Mouse (Mus musculus) embryonic stem cell, embryonic (primary cell): Measurements from ENCODE around the gene Dgat2.

ENCODE experiments used
- CTCF ChIA-PET, 4 experiments: fragments of 300-600 bp in 2 of 4; fragments of 350-600 bp in 2 of 4; sonication (Branson Sonifier 250); formaldehyde crosslinking; loops; one replicate each; lab custom pipeline; 2022; ENCODE audit warnings: inconsistent platforms in 2 of 4; lab: Charles Lee
- POLR2A ChIA-PET, 4 experiments: fragments of 300-600 bp in 2 of 4; fragments of 350-600 bp in 2 of 4; sonication (Branson Sonifier 250); formaldehyde crosslinking; loops; one replicate each; lab custom pipeline; 2022; ENCODE audit warnings: antibody characterized with exemption in 4 of 4, inconsistent platforms in 1 of 4; lab: Charles Lee

The Dgat2 gene

DNA sequence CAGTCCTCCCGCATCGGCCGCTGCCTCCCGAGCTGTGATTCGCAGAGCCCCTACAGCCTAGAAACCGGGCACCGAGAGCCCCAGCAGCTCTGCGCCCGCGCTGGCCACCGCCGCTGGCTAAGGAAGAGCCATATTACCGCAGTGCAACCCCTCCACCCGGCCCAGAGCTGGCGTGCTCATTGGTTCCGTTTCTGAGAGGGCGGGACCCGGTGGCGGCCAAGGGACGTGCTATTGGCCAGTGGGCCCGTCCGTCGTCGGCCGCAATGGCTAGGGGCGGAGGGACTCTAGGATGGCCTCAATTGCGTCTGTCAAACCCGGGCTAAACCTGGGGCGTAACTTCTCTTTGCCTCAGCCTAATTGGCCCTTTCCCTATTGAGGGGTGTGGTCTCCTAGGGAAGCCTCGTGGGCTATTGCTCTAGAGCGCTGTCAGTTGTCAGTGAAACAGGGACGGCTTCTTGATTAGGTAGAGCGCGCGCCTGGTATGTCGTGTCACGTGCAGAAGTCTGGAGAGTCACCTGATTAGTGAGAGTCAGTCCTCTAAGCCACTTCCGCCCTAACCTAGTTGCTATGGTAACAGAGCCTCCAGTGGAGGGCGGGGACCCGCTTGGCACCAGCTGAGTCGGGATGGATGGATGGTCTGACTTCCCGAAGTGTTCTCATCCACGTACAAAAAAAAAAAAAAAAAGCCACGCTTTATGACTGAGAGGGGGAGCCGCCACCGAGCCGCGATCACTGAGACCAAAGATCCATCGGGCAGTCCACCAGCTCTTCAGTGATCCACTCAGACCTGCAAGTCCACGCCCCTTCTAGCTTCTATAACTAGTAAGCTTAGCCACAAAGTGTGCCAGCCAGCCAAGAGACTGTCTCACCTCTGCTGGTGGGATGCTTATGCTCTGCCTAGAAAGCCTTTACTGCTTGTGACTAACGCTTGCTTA is 41.3 kb downstream of the Dgat2 start, which contains the start of gene Uvrag:
Uvrag (minus strand) TSS at position 158 of the 935 bp plus-strand sequence.
- CTCF ChIA-PET, result interaction anchor here (0.6 to 4.7 kb wide), 20 partner anchors 9 to 1374 kb away, joined by 3 to 48 read pairs (median 4); partner anchors contain the start of gene Dgat2 (in 1 of the 4)

DNA sequence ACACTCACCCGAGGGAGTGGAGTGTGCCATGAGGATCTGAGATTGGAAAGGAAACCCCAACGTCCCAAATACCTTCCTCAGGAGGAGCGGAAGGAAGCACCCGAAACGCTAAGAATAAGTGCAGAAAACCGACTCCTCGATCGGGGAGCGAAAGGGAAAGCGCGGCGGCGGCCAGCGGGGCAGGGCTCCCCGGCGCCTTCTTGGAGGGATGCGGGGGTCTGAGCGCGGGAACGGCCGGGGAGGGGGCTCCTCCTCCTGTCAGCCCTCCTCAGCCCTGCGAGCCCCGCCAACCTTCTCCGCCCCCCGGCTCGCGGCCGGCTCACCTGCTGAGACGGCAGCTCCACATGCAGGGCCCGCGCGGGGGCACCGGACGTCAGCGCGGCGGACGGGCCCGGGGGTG is 42.0 kb downstream of the Dgat2 start:
- ChIA-PET CTCF (interaction anchor here (0.8 to 4.7 kb wide), 12 partner anchors 10 to 1504 kb away, joined by 3 to 48 read pairs (median 4); no protein-coding TSS in a partner anchor), POLR2A (interaction anchor here (0.5 to 4.5 kb wide), 25 partner anchors 8 to 437 kb away, joined by 3 to 36 read pairs (median 5); partner anchors contain the start of genes Dgat2 (in 2 of the 4), Gdpd5 (in 1 of the 4) and Thap12 (in 1 of the 4))

More for the DNA sequence above, 41.3 kb downstream of the Dgat2 start, which contains the start of gene Uvrag:
- POLR2A ChIA-PET, result interaction anchor here (0.5 to 4.5 kb wide), 47 partner anchors 9 to 1702 kb away, joined by 3 to 36 read pairs (median 4); partner anchors contain the start of genes Dgat2 (in 2 of the 4), Gdpd5 (in 1 of the 4) and Thap12 (in 1 of the 4)

DNA sequence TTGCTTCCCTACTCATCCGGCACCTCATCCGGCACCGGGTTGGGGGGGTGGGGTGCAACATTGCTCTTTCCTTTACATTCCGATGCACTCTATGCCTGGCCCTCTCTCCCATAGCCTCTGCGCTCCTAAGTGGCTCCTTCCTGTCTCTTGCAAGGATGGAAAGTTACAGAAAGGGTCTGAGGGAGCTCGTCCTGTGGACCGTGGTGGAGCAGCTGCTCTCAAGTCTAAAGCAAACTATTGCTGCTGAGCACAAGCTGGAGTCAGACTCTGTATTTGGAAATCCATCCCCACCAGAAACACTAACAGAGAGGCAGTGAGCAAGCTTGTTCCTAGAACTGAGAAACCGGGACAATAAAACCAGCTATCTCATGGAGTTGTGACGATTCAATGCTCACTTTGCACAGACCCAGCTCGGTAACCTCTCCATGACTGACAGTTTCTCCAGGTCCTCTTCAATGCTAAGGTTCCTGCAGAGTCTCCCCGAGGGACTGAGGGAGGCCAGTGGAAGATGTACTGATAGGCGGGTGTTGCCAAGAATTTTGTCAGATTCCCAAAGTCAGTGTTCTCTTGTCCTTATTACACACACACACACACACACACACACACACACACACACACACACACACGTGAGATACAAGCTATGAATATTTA is 42.6 kb downstream of the Dgat2 start:
- POLR2A ChIA-PET, result interaction anchor here in 3 of 4 experiments (0.5 to 4.5 kb wide), 17 partner anchors 8 to 437 kb away, joined by 3 to 36 read pairs (median 6); partner anchors contain the start of genes Dgat2 (in 2 of the 3) and Thap12 (in 1 of the 3)
- CTCF ChIA-PET, result interaction anchor here (0.8 to 4.7 kb wide), 10 partner anchors 10 to 1504 kb away, joined by 3 to 48 read pairs (median 4); no protein-coding TSS in a partner anchor

DNA sequence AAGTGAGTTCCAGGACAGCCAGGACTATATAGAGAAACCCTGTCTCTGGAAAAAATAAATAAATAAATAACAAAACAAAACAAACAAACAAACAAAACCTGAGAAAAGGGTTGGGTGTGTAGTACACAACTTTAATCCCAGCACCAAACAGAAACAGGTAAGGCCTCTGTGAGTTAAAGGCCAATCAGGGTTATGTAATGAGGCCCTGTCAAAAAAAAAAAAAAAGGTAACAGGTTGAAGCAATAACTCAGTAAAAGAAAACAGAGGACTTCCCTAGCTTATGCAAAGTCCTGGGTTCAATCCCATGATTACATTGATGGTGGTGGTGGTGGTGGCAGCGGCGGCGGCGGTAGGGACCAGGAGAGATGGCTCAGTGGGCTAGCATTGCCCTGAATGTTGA is 45.0 kb downstream of the Dgat2 start:
- ChIA-PET CTCF (interaction anchor here in 1 of 4 experiments (1.1 kb wide), 1 partner anchor 238 kb away, joined by 3 read pairs; no protein-coding TSS in a partner anchor), POLR2A (interaction anchor here in 2 of 4 experiments (0.9 to 1.4 kb wide), 5 partner anchors 9 to 18 kb away, joined by 3 to 5 read pairs (median 4); no protein-coding TSS in a partner anchor)

DNA sequence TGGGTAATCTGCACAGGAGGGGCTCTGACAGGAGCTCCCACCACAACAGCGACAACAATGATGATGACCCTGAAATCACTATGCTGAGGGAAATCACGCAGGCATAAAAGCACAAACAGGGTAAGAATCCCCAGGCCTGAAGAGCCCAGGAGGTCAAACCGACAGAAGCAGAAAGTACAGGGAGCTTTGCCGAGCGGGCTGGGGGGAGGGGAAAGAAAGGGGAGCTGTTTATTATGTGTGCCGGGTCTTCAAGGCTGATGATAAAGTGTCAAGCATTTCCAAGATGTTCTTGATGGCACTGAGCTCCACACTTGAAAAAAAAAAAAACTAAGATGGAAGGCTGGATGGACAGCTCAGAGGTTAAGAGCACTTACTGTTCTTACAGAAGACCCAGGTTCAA is 45.7 kb downstream of the Dgat2 start:
- ChIA-PET POLR2A (interaction anchor here in 2 of 4 experiments (0.6 to 1.8 kb wide), 6 partner anchors 8 to 527 kb away, joined by 3 to 6 read pairs (median 4); no protein-coding TSS in a partner anchor), CTCF (interaction anchor here in 3 of 4 experiments (0.6 to 1.1 kb wide), 3 partner anchors 16 to 238 kb away, joined by 3 read pairs; no protein-coding TSS in a partner anchor)

DNA sequence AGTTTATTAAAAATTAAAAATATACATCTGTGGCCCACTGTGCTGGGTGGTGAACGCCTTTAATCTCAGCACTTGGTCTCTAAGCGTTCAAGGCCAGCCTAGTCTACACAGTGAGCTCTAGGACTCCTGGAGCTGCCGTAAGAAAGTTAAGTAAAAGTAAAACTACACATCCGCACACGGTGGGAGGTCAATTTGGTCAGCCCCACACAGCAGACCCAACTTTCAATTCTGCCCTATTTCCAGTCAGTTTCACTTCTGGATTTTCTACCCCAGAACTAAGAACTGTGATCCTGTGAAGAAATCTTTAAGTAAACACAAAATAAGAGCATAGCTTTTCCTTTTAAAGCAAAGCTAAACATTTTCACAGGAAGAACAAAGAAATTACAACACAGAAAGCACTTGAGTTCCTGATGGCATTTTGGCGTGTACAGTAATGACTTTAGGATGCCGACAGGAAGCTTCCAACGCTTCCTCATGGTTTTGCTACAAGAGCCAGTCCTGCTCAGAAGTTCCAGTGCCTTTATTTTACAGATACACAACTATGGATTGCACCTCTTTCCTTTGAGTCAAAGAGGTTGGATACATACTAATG is 48.6 kb downstream of the Dgat2 start:
- ChIA-PET POLR2A (interaction anchor here in 1 of 4 experiments (0.6 kb wide), 1 partner anchor 133 kb away, joined by 7 read pairs; the partner anchor contains the start of gene Map6), CTCF (interaction anchor here in 2 of 4 experiments (1.2 to 1.3 kb wide), 2 partner anchors 18 to 26 kb away, joined by 3 to 4 read pairs; no protein-coding TSS in a partner anchor)

DNA sequence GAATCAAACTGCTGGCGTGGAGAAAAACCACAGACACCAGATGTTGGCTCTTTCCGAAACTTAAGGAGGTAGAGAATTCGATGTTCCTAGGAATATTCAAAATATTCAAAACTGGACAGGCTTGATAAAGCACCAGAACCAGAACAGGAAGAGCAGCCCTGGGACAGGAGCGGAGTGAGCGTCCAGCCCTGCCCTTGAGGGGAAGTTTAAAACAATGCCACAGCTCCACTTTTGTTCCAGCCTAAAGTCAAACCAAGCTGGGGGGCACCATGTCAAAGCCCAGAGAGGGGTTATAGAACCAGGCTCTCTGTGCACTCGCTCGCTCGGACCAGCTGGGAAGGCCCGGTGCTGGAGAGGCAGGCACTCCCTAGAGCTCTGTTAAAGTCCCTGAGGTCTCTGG is 49.9 kb downstream of the Dgat2 start:
- POLR2A ChIA-PET, result interaction anchor here in 1 of 4 experiments (1.0 kb wide), 1 partner anchor 9 kb away, joined by 5 read pairs; the partner anchor contains the start of gene Uvrag
- CTCF ChIA-PET, result interaction anchor here in 3 of 4 experiments (0.6 to 1.6 kb wide), 4 partner anchors 9 to 25 kb away, joined by 3 to 5 read pairs (median 4); no protein-coding TSS in a partner anchor

DNA sequence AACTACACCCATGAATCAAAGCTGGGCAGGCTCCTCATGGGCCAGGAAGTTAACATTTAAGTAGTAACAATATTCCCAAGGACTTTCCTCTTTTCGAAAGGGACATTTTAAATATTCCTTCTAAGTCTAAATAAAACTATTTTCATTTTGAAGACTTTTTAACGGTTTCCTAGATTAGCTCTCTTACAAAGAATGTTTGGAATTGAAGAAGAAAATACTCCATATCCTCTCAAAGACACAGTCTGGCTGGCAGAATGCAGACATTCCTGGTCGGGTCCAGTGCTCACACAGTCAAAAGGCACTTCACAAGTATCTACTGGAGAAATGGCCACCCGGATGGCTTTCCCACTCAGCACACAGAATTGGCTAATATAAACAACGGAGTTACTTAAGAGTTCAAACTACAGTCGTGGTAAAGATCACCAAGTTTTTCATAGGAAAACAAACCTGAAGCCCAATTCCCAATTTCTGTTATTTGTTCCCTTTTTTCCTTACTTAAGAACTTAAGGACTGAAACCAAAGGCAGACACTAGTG is 50.6 kb downstream of the Dgat2 start:
- CTCF ChIA-PET, result interaction anchor here in 1 of 4 experiments (1.6 kb wide), 1 partner anchor 20 kb away, joined by 5 read pairs; no protein-coding TSS in a partner anchor
- POLR2A ChIA-PET, result interaction anchor here in 2 of 4 experiments (0.7 to 5.1 kb wide), 2 partner anchors 9 kb away, joined by 3 to 36 read pairs; partner anchors contain the start of gene Uvrag (in 2 of the 2)

DNA sequence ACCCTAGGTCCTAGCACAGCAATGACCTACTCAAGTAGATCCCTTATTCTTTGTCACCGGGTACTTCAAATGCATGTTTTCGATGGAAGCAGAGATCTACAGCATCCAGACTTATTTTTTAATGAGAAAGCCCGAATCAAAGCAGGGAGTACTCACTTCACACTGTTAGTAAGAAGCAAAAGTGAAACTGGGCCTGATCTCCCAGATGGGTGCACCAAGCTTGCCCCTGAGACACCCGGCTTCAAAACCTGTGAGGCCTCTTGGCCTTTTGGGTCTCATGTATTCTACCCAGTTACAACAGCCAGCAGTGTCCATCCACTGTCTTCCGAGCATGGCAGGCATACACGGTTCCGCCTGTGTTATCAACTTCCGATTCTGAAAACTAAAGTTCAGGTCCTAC is 53.6 kb downstream of the Dgat2 start:
- ChIA-PET CTCF (interaction anchor here in 3 of 4 experiments (0.6 to 2.3 kb wide), 5 partner anchors 11 to 605 kb away, joined by 3 to 14 read pairs (median 4); no protein-coding TSS in a partner anchor), POLR2A (interaction anchor here in 3 of 4 experiments (0.6 to 5.1 kb wide), 11 partner anchors 8 to 472 kb away, joined by 3 to 36 read pairs (median 5); partner anchors contain the start of genes Uvrag (in 2 of the 3) and Emsy (in 1 of the 3))

DNA sequence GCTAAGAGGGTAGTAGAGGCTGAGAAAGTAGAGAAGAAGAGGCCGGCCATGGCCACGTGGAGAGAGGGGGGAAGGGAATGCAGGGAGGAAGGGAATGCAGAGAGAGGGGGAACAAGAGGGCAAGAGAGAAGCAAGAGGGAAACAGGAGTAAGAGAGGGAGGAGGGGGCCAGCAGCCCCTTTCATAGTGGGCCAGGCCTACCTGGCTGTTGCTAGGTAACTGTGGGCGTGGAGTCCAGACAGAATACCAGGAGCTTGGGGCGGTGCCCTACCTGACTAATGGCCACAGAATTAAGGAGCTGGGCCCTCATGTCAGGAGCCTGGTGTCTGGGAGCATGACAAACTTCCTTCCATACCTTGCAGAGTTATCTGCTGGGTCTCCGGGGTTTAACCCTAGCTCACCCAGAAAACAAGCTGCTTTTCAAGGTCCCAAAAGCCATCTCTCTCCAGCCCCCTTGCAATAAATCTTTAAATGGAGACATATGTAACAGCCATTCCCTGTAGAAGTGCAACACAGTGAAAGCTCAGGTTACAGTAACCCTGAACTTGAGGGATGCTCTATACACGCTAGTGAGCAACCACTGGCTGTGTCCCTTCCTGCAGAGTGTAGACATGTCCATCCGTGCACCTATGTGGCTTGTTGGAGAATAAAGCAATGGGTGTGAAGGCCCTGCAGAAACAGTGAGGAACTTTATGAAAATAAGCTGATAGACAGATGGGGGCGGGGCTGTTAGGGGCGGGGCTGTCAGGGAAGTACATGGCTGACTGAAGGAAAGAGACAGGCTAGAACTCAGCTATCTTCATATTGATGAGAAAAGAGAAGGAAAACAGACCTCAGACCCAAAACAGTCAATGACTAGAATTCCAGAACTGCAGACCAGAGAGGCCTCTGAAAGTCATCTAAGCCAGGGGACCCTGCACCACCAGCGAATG is 54.2 kb downstream of the Dgat2 start:
- CTCF ChIA-PET, result interaction anchor here in 3 of 4 experiments (0.5 to 2.3 kb wide), 12 partner anchors 11 to 605 kb away, joined by 3 to 14 read pairs (median 4); no protein-coding TSS in a partner anchor
- POLR2A ChIA-PET, result interaction anchor here (0.6 to 5.1 kb wide), 28 partner anchors 9 to 471 kb away, joined by 3 to 36 read pairs (median 4); partner anchors contain the start of genes Uvrag (in 4 of the 4), Emsy (in 1 of the 4) and Thap12 (in 1 of the 4)

DNA sequence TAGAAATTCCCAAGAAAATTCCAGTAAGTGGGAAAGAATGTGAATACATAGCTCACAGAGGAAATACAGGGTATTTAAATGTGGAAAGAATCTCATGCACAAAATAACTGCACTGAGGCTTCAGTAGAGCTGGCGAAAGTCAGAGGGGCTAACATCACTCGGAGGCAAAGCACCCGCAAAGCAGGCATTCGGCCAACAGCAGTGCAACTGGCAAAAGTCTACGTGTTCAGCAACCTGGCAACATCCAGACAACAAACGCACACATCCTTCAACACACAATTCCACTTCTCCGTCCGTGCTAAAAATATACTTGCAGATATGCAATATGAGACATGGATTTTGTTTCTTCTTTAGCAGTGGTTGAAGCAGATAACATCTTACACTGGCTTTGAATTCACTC is 56.5 kb downstream of the Dgat2 start:
- POLR2A ChIA-PET, result interaction anchor here in 2 of 4 experiments (0.7 to 1.9 kb wide), 6 partner anchors 10 to 177 kb away, joined by 3 to 6 read pairs (median 4); partner anchors contain the start of gene Uvrag (in 1 of the 2)
- CTCF ChIA-PET, result interaction anchor here in 2 of 4 experiments (1.3 to 1.8 kb wide), 3 partner anchors 18 to 123 kb away, joined by 3 to 5 read pairs (median 3); no protein-coding TSS in a partner anchor

DNA sequence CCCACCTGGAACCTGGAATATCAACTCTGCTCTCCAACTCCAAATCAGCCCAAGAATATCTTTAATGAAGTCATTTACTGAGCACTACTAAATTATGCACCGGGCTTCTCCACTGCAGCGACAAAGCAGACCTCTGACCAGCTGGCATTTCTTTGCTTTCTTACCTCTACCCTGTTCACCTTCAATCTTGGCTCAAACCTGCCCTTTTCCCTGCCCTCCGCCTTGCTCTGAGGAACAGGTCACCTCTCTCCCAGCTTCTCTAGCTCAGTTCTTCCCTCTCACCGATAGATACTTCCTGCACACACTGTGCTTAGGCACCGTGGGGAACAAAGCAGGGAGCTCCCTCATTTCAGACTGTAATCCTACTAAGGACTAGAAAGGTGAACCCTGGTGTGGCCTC is 59.9 kb downstream of the Dgat2 start:
- ChIA-PET CTCF (interaction anchor here in 3 of 4 experiments (0.5 to 2.3 kb wide), 6 partner anchors 8 to 283 kb away, joined by 3 to 9 read pairs (median 6); partner anchors contain the start of gene Gdpd5 (in 1 of the 3)), POLR2A (interaction anchor here in 2 of 4 experiments (1.1 kb wide), 2 partner anchors 18 to 44 kb away, joined by 3 to 4 read pairs; partner anchors contain the start of gene Uvrag (in 1 of the 2))

DNA sequence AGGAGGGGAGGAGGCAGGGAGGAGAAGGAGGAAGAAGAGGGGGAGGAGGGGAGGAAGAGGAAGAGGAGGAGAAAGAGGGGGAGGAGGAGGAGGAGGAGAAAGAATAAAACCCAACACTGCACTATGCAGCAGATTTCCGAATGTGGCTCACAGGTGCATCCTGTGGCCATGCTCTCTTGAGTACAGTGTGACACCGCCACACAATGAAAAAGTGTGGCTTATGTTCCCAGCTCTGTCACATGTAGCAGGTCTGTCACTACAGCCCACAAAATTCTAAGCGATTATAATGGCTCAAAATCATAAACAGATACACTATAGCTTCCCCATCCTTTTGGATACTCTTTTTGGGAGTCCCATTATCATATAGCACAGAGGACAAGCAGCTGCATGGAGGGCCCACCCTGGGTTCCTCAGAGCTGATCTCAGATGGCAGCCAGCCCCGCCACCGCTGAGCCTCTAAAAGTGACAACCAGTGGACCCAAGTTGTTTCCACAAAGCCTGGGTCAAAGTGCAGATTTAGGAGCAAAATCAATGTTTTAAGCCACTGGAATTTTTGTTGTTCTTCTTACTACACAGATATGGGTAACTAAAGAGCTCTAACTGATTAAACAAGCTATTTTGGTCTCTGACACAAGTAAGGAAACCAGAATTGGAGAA is 61.5 kb downstream of the Dgat2 start:
- POLR2A ChIA-PET, result interaction anchor here in 1 of 4 experiments (1.2 kb wide), 1 partner anchor 20 kb away, joined by 4 read pairs; the partner anchor contains the start of gene Uvrag
- CTCF ChIA-PET, result interaction anchor here in 2 of 4 experiments (0.7 kb wide), 2 partner anchors 129 to 209 kb away, joined by 3 to 5 read pairs; no protein-coding TSS in a partner anchor

DNA sequence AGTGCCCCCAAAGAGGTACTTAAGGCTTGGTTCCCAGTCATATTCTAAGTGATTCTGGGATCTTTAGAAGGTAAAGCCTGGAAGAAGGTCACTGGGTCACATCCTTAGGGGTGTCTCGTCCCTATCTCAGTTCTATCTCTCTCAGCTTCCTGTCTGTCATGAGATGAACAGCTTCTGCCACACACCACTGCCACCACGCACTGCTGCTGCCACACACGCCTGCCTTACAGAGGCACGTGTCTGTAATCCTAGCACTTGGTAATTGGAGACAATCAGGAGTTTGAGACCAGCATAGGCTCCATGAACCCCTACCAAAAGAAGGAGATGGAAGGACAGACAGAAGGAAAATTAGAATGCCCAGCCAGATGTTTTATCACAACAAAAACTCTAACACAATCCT is 62.4 kb downstream of the Dgat2 start:
- CTCF ChIA-PET, result interaction anchor here in 3 of 4 experiments (0.6 to 1.7 kb wide), 5 partner anchors 17 to 350 kb away, joined by 3 to 5 read pairs (median 4); no protein-coding TSS in a partner anchor
- POLR2A ChIA-PET, result interaction anchor here in 2 of 4 experiments (0.6 to 1.6 kb wide), 3 partner anchors 9 to 400 kb away, joined by 3 to 4 read pairs (median 3); partner anchors contain the start of gene Rps3 (in 1 of the 2)
